Mouse (Mus musculus) left cerebral cortex, adult 2 months (tissue): ENCODE measurements around the gene Khdrbs1. TPM values are rescaled to one million over a fixed set of nuclear protein-coding genes. Genes with fewer than 3 reads are reported as not detected.
"Not testable (repeated sequence)": the region's sequence is repeated elsewhere in the genome, so short reads cannot be mapped to it uniquely, and the experiment has no call there.

Experiments
- DNase-seq, 2 experiments: peaks; one replicate each; pipeline ENCODE4 v3.0.0; 2021 to 2022; ENCODE audit warnings: low spot score in 2 of 2, mixed read lengths in 1 of 2; ENCODE audit errors: extremely low spot score in 1 of 2
- H3K27ac ChIP-seq: fragments of 200-600 bp; 2 replicates; pipeline ENCODE4 v1.8.1; 2022
- H3K4me3 ChIP-seq: fragments of 200-600 bp; 2 replicates; pipeline ENCODE4 v1.8.1; 2022
- CTCF ChIP-seq: fragments of 200-600 bp; IDR thresholded peaks from 2 replicates; pipeline ENCODE4 v1.8.1; 2022; ENCODE audit warnings: antibody characterized with exemption, mild to moderate bottlenecking, moderate library complexity
- intact Hi-C: fragments of 180-260 bp; cut with DNase I; formaldehyde crosslinking; loops from one replicate; pipeline ENCODE4 v1.15.1; 2025
- total RNA-seq, 2 experiments: library from RNA; stranded (reverse); gene quantifications; 2 replicates each; pipeline ENCODE4 v1.2.3; 2021

Gene Khdrbs1
- total RNA-seq, 2 experiments from 2014 or later = 89.7 to 92.6 TPM

GRCm38 (mm10) chr4:129771314-129771671 lies 29.2 kb upstream of the Khdrbs1 start:
- TF ChIP-seq CTCF = no peak
- Histone ChIP-seq H3K4me3 (no peak overlapping the region), H3K27ac (no peak overlapping the region)
- DNase-seq = peak in 1 of 2 experiments; percentile 29
- intact Hi-C loops = no loop called here

- TF ChIP-seq CTCF = no peak
- Histone ChIP-seq H3K4me3 (no peak overlapping the region), H3K27ac (no peak overlapping the region)
- intact Hi-C loops = no loop called here
- no peak for DNase-seq
Measured at GRCm38 (mm10) chr4:129770600-129770999, 28.5 kb upstream of the Khdrbs1 start.

- H3K4me3 ChIP-seq, H3K27ac ChIP-seq, DNase-seq, intact Hi-C loops: not testable (repeated sequence)
Measured at GRCm38 (mm10) chr4:129768742-129769141, 26.6 kb upstream of the Khdrbs1 start.

GRCm38 (mm10) chr4:129767782-129768181 lies 25.7 kb upstream of the Khdrbs1 start:
- DNase-seq = no peak
- TF ChIP-seq CTCF = no peak
- H3K27ac ChIP-seq = no peak overlapping the region
- no peak overlapping the region for H3K4me3 ChIP-seq
- intact Hi-C loops = no loop called here

GRCm38 (mm10) chr4:129765351-129765750 lies 23.2 kb upstream of the Khdrbs1 start:
- Histone ChIP-seq H3K27ac (no peak overlapping the region), H3K4me3 (no peak overlapping the region)
- no peak for TF ChIP-seq CTCF
- DNase-seq = no peak
- intact Hi-C loops = no loop called here

- H3K27ac ChIP-seq, intact Hi-C loops, H3K4me3 ChIP-seq, DNase-seq: not testable (repeated sequence)
Measured at GRCm38 (mm10) chr4:129762496-129762895, 20.4 kb upstream of the Khdrbs1 start.

- no peak for TF ChIP-seq CTCF
- intact Hi-C loops = no loop called here
Measured at GRCm38 (mm10) chr4:129761606-129762005, 19.5 kb upstream of the Khdrbs1 start.

GRCm38 (mm10) chr4:129755455-129755854 lies 13.4 kb upstream of the Khdrbs1 start:
- TF ChIP-seq CTCF = no peak
- DNase-seq = no peak
- intact Hi-C loops = no loop called here
- no peak overlapping the region for H3K27ac ChIP-seq
- no peak overlapping the region for H3K4me3 ChIP-seq

More at GRCm38 (mm10) chr4:129761606-129762005, 19.5 kb upstream of the Khdrbs1 start:
- H3K27ac ChIP-seq = no peak overlapping the region
- no peak for DNase-seq
- no peak overlapping the region for H3K4me3 ChIP-seq

GRCm38 (mm10) chr4:129754742-129755141 lies 12.6 kb upstream of the Khdrbs1 start:
- Histone ChIP-seq H3K27ac (no peak overlapping the region), H3K4me3 (no peak overlapping the region)
- DNase-seq = no peak
- intact Hi-C loops = no loop called here
- TF ChIP-seq CTCF = no peak

GRCm38 (mm10) chr4:129750430-129750829 lies 8.3 kb upstream of the Khdrbs1 start:
- Histone ChIP-seq H3K4me3 (no peak overlapping the region), H3K27ac (no peak overlapping the region)
- intact Hi-C loops = no loop called here
- no peak for DNase-seq
- TF ChIP-seq CTCF = no peak

GRCm38 (mm10) chr4:129746591-129746990 lies 4.5 kb upstream of the Khdrbs1 start:
- DNase-seq = no peak
- no peak for TF ChIP-seq CTCF
- intact Hi-C loops = no loop called here
- Histone ChIP-seq H3K27ac (no peak overlapping the region), H3K4me3 (no peak overlapping the region)

GRCm38 (mm10) chr4:129746106-129746505 lies 4.0 kb upstream of the Khdrbs1 start:
- no peak for TF ChIP-seq CTCF
- intact Hi-C loops = no loop called here

GRCm38 (mm10) chr4:129743494-129743893 lies 1.4 kb upstream of the Khdrbs1 start:
- intact Hi-C loops = loop anchor here (2.0 kb wide), 1 partner anchor 71 kb away; the partner anchor contains the start of gene Kpna6
- Histone ChIP-seq H3K4me3 (no peak overlapping the region), H3K27ac (no peak overlapping the region)
- DNase-seq = no peak
- no peak for TF ChIP-seq CTCF

More at GRCm38 (mm10) chr4:129746106-129746505, 4.0 kb upstream of the Khdrbs1 start:
- no peak overlapping the region for H3K27ac ChIP-seq
- no peak for DNase-seq
- H3K4me3 ChIP-seq = no peak overlapping the region

- Histone ChIP-seq H3K27ac (peak overlapping the region; percentile 97), H3K4me3 (peak overlapping the region; percentile 96)
- intact Hi-C loops = loop anchor here (2.0 kb wide), 1 partner anchor 70 kb away; the partner anchor contains the start of gene Kpna6
- TF ChIP-seq CTCF = no peak
- DNase-seq = no peak
Measured at GRCm38 (mm10) chr4:129743010-129743390, 897 bp upstream of the Khdrbs1 start.
